Mouse (Mus musculus) thymus, postnatal 4 days (tissue): ENCODE results near the gene Erp44.
A peak's percentile ranks its signal among the peaks of the same experiment; 100 is the strongest.

Experiments used
- DNase-seq: peaks from one replicate; pipeline ENCODE4 v3.0.0; 2021

Erp44 gene

DNA sequence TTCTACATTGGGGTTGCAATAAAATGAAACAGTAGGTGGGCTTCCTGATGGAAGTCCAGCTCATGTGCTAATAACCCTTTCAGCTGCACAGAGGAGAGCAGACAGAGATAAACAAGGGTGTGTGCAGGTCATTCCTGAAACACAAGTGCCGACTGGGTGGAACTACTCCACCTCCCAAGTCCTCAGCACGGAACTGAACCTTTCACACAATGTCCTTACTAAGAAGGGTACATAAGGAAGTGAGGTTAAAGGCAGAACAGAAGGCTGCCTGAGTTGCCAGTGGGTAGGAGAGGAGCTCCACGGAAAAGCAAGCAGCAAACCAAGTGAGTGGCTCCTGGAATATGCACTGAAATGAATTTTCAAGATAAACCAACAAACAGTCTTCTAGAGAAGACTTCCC lies 52.6 kb downstream of the Erp44 start:
- no peak for DNase-seq

DNA sequence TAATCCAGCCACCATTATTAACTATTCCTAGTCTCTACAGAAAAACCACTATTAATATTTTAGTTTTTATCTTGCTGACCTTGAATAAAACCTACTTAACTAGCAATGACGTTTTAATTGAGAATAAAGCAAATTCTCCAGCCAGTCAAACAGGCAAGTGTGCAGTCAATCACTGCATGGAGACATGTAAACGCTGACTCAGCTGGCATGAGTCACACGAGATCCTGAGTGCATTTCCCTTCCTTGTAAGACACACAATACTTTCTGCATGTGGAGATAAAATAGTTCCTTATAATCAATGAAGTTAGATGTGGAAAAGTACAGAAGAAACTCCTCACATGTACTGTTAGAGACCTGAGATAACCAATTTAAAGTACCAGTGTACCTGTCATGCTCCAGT lies 53.8 kb downstream of the Erp44 start:
- no peak for DNase-seq

DNA sequence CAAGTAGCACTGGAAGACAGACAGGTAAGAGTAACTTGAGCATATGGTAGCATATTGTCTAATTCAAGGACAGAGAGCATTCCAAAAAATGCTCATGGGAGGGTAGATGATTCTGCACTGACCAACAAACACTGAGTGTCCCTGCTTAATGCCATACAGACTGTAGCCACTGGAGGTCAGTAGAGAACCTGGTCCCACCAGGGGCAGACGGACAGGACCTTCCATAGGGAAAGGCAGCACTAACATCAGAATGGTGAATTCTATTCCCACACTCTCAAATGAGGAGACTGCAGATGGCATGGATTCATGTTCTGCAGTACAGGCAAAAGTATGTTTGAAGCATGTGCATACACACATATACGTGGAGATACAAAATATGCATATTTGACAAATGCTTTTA lies 54.2 kb downstream of the Erp44 start:
- DNase-seq: peak; percentile 43

DNA sequence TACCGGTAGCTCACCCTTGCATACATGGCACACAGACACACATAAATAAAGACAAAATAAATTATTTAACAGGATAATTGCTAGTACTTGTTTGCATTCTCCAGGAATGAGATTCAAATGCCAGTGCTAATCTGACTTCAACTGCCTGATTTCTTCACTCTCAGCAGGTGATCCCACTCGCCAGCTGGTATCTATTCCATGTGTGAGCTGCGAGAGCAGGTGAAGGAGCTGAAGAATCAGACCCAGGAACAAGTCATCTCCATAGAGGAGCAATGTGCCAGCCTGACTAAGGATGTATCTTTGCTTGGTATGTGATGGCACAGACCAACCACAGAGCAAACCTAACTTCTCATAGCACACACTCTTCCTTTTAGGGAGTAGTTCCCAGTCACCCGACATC lies 75.8 kb downstream of the Erp44 start:
- DNase-seq: no peak

DNA sequence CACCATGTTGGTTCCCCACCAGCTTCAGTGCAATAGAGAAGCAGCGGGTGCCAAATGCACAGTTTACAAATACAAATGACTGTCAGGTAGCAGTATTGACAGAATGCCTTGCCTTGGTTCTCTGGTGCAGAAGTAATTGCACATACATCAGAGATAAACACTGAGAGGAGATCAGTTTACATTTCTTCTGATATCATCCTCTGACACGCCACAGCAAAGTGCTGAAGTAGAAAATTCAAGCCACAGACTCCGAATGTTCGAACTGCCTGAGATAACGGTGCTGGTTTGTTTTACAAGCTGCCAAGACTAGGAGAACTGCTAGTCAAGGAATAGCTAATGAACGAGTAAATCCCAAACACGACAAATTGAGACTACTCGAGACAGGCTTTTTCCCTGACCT lies 80.9 kb downstream of the Erp44 start:
- no peak for DNase-seq

DNA sequence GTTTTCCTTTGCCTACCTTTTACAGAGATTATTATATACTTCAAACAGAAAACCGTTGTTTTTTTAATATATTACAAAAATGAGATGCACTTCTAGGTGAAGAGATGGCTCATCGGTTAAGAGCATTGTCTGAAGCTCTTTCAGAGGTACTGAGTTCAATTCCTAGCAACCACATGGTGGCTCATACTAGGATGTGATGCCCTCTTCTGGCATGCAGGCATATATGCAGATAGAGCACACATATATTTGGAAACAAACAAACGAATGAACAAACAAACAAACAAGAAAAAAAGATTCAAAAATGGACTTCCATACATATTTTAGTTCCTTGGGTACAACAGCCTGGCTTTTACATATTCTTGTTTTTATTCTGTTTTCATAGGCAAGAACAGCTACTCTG lies 81.4 kb downstream of the Erp44 start:
- DNase-seq: no peak

DNA sequence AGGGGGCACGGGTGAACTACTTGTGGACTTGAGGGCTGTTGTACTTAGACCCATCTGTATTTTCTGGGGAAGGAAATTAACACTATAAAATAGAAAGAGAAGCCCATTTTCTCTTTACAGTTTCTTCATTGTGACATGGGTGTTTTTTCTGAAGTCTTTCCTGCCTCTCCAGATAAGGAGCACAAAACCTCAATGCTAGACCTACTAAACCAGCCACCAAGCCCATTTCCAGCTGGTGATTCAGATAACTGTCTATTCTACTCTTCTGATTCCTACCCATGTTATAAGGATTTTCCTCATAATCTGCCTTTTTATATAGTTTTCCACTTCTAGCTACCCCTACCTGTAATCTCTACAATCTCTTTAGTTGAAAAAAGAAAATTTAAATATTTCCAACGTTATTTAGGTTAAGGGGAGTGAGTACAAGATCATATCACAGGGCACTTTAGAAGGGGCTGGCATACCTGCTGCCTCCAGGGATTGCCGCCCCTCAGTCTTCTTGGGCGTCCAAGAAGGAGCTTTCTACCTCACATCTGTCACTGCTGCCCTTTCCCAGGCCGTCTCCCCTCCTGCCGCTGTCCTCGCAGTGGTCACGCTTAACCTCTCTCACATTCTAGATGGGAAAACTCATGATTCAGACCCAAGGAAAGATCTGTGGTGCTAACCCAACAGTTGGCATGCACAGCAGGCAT lies 97.1 kb downstream of the Erp44 start:
- no peak for DNase-seq

DNA sequence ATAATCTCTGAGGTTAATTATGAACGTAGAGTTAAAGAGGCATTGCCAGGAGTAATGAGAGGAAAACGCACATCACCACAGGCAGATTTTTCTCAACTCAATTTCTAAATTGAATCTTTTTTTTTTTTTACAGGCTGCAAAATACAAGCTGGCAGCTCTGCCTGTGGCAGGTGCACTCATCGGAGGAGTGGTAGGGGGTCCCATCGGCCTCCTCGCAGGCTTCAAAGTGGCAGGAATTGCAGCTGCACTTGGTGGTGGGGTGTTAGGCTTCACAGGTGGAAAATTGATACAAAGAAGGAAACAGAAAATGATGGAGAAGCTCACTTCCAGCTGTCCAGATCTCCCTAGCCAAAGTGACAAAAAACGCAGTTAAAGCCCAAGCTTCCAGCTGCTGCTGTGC lies 98.0 kb downstream of the Erp44 start:
- no peak for DNase-seq

DNA sequence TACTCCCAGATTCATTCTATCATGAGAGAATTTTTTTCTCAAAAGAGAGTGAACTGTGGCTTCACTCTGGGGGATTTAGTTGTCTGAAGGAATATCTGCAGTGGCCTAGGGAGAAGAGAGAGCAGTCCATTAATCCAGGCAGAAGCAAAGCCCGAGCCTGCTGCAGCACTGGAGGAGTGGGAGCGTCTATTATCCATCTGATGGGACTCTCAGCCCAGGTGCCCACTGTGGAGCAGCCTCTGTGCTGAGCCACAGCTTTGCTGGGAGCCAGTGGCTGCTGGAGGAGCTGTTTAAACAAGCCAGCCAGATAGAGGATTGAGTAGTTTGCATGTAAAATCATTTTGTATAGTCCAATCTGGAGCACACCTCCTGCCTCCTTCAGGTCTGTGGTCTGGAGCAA lies 98.4 kb downstream of the Erp44 start:
- DNase-seq: no peak

DNA sequence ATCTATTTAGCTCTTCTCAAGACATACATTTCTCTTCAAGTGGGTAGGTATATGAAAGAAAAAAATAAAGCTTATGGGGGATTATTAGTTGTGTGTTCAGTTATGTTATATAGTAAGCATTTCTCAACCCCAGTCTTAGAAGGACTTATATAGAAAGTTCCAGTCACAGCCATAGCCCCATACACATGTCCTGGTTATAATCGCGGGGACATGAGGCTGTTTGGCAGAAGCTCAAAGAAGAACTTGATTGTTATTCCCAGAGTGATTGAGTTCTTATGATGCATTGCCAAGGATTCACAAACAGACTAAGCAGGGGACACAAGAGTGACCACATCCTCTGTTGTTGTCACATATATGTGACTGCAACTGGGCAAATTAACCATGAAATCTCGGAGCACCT lies 103.7 kb downstream of the Erp44 start:
- DNase-seq: no peak

DNA sequence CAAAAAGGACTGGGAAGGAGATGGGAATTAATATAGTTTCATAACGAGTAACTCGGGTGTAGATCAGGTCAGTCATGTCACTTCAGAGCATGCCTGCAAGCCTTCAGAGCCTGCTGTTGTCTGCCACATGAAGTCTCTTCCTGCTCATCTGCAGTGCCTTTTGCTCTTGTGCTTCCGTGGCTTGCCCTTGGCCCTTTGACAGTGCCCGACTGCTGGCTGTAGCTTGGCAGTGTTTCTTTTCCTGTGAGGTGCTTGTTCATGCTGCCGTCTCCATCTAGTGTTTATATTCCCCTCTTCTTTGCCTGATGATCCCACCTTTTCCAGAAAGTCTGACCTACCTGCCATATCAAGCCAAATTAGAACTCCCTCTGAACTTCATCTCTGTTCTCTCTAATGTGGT lies 115.5 kb downstream of the Erp44 start:
- peak; percentile 12 for DNase-seq

DNA sequence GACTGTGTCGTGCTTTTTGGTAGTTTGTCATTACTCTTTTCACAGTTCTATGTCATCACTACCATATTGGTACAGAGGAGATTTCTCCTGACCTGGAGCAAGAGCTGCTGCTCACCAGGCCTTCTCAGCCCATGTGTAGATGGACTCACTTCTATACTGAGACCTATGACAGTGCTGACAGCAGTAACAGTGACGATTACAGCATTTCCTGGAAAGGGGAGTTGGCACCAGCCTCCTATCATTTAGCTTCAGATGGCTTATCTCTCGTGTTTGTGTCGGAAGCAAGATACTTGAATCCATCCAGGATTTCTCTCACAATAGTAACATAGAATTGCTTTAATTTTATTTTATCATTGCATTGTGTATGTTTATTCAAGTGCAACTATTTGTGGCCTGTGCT lies 119.0 kb downstream of the Erp44 start:
- DNase-seq: no peak

DNA sequence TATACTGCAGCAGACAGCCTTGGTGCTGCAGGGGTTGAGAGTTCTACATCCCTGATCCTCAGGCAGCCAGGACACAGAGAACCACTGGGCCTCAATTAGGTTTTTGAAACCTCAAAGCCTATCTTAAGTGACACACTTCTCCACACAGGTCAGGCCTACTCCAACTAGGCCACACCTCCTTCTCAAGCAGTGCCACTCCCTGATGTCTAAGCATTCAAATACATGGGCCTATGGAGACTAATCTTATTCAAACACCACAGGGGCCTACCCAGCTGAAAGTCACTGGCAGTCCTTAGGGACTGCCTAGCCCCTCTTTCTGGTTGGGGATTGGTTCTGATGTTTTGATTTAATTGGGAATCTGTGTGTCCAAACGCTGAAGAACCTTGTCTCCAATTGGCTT lies 123.5 kb downstream of the Erp44 start:
- DNase-seq: no peak

DNA sequence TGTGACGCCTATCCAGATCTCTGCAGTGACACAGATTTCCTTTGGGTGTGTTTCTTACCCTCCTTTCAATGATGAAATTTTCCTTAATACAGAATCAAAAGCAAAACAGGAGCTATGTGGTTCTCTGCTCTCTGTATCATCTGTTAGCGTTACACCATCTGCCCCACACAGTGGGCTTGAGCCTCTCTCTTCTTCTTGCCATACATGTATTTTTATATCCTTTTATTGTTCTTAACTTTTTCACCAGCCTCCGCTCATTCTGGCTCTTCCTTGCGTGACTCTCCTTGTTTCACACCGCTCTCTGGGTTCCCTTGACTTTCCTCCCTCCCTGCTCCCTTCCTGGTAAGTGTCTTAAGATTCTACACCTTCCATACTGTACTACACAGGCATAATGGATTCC lies 126.1 kb downstream of the Erp44 start:
- DNase-seq: no peak

DNA sequence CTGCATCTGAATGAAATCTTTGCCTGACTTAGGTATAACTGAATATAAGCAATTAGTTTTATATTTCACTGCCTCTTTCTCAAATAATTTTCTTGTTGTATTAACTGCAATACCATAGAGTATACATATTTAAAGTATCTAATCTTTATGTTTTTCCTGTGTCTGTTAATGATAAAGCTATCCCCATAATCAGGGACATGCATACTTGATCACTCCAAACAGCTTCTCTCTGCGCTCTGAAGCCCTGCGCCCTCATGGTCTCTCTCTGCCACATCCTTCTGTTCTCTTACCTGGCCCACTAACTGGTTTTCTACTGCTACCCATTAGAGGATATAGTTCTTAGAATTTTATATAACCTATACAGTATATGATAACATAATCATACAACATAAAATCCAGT lies 129.9 kb downstream of the Erp44 start:
- no peak for DNase-seq
